In the genomic region with DNA sequence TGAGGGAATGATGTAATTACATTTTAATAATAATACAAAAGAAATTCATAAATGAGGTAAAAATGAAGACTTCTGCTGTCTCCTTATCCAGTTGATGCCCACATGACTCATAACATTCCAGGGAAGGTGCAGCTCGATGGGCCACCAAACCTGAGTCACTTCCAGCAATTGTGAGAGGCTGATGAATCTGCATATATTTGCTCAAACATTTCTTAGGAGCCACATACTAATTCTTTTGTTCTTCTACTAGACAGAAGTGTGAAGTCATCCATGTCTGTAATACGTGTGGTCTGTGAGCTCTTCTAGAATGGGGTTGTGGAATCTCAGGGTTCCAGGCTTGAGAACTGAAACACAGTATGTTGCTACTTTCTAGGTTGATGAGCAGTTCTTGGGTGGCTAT, we compare ENCODE assay signal across 23 mouse cellular contexts.
"Had no signal": no experiment of that assay in that cellular context is flagged by ENCODE, and none has a peak within 500 bp of the region (broad histone marks: within the 10 kb centered on the region; RNA-seq: fewer than 3 reads in every experiment).

No protein-coding gene starts in this region.

- H3K36me3 ChIP-seq: heart, embryonic 10.5 days; heart, embryonic 12.5 days; hindbrain, embryonic 13.5 days; hindbrain, embryonic 15.5 days; kidney, embryonic 15.5 days; limb, embryonic 13.5 days; limb, embryonic 15.5 days; liver, embryonic 12.5 days had no signal

- DNase-seq: gastrocnemius, adult 2 months; gastrocnemius, postnatal 10 days; gastrocnemius, postnatal 25 days; heart, adult 18-20 months; heart, postnatal 10 days; heart, postnatal 4 days; kidney, adult 11 months; kidney, adult 2 months; kidney, adult 9 months; kidney, postnatal 14 days; kidney, postnatal 36 days; layer of hippocampus, postnatal 36 days; left cerebral cortex, postnatal 4 days had no signal

- H3K4me3 ChIP-seq: gastrocnemius, adult 2 months; heart, embryonic 10.5 days; heart, embryonic 12.5 days; hindbrain, embryonic 13.5 days; hindbrain, embryonic 15.5 days; kidney, embryonic 15.5 days; limb, embryonic 13.5 days; limb, embryonic 15.5 days; liver, embryonic 12.5 days had no signal

- H3K27me3 ChIP-seq: heart, embryonic 12.5 days; liver, embryonic 12.5 days had no signal

- ATAC-seq: hindbrain, postnatal 0 days; intestine, embryonic 16.5 days; liver, embryonic 12.5 days had no signal
